Mouse (Mus musculus): ENCODE measurements around the gene Bysl.

DNA sequence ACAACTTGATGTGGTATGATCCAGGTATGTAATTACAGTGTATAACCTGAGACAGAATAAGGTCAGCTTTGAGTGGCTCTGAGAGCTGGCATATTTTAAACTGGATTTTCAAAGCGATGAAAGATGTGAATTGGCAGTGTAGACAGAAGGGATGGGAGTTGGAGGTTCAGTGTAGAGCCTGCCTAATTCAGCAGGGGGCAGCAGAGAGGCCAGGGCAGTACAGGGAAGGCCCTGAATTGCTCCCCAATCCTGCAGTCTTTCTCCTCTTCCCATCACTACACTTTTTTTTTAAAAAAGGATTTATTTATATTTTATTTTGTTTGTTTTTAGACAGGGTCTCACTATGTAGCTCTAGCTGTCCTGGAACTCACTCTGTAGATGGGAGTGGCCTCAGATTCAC lies 2.7 kb upstream of the Bysl start:
- peak; percentile 88 for TF ChIP-seq CTCF (IDR thresholded peaks at IDR 0.05; ENCODE audit: low read depth, low read length)
- no peak for TF ChIP-seq POLR2A (IDR thresholded peaks at IDR 0.05; ENCODE audit: extremely low read depth, insufficient read depth, low read length)

Measured in liver, adult 2 months (tissue).